Mouse (Mus musculus): ENCODE data around the gene Nat8f6.
"Not testable (repeated sequence)": the region's sequence is repeated elsewhere in the genome, so short reads cannot be mapped to it uniquely, and the experiment has no call there.

- TF ChIP-seq GATA1 (IDR thresholded peaks at IDR 0.05; ENCODE audit: borderline replicate concordance, low read length); FLI1 (IDR thresholded peaks at IDR 0.05; ENCODE audit: low read length): not testable (repeated sequence)
Observed at GRCm38 (mm10) chr6:85835104-85835503, 14.3 kb upstream of the Nat8f6 start.

Data from megakaryocyte, embryonic 14.5 days (primary cell).